Mouse (Mus musculus): ENCODE measurements around the gene Cacna1a. TPM values are rescaled to one million over a fixed set of nuclear protein-coding genes. Genes with fewer than 3 reads are reported as not detected.
"Not testable (repeated sequence)": the region's sequence is repeated elsewhere in the genome, so short reads cannot be mapped to it uniquely, and the experiment has no call there.

Gene Cacna1a
- polyA plus RNA-seq, 1 experiment from 2014 or later: 20.3 TPM

DNA sequence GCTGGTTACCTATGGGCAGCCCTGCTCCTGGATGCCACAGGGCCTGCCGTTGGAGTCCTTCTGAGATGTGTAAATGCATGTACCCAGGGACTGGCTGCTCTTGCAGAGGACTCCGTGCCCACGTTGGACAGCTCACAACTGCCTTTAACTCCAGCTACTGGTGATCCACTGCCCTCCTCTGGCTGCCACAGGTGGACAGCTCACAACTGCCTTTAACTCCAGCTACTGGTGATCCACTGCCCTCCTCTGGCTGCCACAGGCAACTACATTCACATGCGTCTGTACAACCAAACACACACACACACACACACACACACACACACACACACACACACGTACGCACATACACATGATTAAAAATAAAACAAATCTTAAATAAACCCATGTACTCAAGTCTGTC, 121.5 kb downstream of the Cacna1a start:
- H3K4me1 ChIP-seq (replicated peaks; ENCODE audit: control insufficient read depth, insufficient read depth, low read length); H3K36me3 ChIP-seq (ENCODE audit: control insufficient read depth, insufficient read depth); H3K9ac ChIP-seq (replicated peaks; ENCODE audit: low read depth, low read length); ATAC-seq; H3K27me3 ChIP-seq (replicated peaks; ENCODE audit: control insufficient read depth, insufficient read depth, low read length); H3K27ac ChIP-seq (ENCODE audit: low read length); H3K9me3 ChIP-seq (ENCODE audit: control insufficient read depth, low read length); H3K4me2 ChIP-seq (ENCODE audit: low read length); H3K4me3 ChIP-seq (replicated peaks; ENCODE audit: low read length): not testable (repeated sequence)
- WGBS: 82% methylated on average over 6 of the region's 6 CpGs

DNA sequence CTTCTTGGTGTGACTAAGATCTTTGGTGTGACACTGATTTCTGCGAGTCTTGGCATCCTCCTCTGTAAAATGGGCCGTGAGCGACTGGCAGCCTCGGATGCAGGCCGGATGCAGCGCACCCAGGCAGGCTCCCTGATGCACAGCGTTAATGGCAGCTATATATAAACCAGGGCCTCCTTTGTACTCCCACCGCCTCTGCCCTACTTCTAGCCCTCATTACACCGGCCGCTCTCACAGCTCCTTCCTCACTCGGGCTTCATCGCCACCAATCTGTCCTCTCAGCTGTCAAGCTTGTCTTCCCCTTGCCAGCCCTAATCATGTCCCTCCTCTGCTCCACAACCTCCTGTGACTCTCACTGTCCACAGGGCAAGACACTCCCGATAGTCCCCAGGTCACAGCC, 123.4 kb downstream of the Cacna1a start:
- Histone ChIP-seq H3K4me3 (replicated peaks; ENCODE audit: low read length) (no peak overlapping the region), H3K4me2 (ENCODE audit: low read length) (no peak overlapping the region), H3K9ac (replicated peaks; ENCODE audit: low read depth, low read length) (no peak overlapping the region), H3K36me3 (ENCODE audit: control insufficient read depth, insufficient read depth) (no peaks in the 10 kb centered on the region), H3K27ac (ENCODE audit: low read length) (no peak overlapping the region), H3K9me3 (ENCODE audit: control insufficient read depth, low read length) (no peaks in the 10 kb centered on the region), H3K27me3 (replicated peaks; ENCODE audit: control insufficient read depth, insufficient read depth, low read length) (no peaks in the 10 kb centered on the region), H3K4me1 (replicated peaks; ENCODE audit: control insufficient read depth, insufficient read depth, low read length) (no peaks in the 10 kb centered on the region)
- ATAC-seq: no peak
- 82% methylated on average over 13 of the region's 13 CpGs for WGBS

DNA sequence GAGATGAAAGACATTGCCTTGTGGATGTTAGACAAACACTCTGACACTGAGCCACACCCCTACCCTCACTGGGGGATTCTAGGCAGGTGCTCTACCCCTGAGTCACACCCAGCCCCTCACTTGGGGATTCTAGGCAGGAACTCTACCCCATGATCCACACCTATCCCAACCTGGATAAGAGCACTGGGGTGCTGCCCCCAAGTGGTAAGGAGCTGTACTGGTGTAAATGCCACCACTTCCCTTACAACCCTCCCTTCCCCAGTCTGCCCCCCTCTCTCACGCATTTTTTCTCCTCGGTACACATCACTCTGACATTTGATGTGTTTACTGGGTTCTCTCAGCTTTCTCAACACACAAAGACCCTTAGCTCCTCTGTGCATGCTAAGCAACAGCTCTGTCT, 125.5 kb downstream of the Cacna1a start:
- WGBS: 12% methylated on average over 2 of the region's 2 CpGs
- no peak overlapping the region for H3K4me2 ChIP-seq (ENCODE audit: low read length)
- no peaks in the 10 kb centered on the region for H3K27me3 ChIP-seq (replicated peaks; ENCODE audit: control insufficient read depth, insufficient read depth, low read length)
- H3K27ac ChIP-seq (ENCODE audit: low read length): no peak overlapping the region
- H3K9me3 ChIP-seq (ENCODE audit: control insufficient read depth, low read length): no peaks in the 10 kb centered on the region
- H3K4me3 ChIP-seq (replicated peaks; ENCODE audit: low read length): no peak overlapping the region
- ATAC-seq: peak; percentile 12; the same call in 1 of the 2 replicates
- H3K9ac ChIP-seq (replicated peaks; ENCODE audit: low read depth, low read length): no peak overlapping the region
- no peaks in the 10 kb centered on the region for H3K4me1 ChIP-seq (replicated peaks; ENCODE audit: control insufficient read depth, insufficient read depth, low read length)
- H3K36me3 ChIP-seq (ENCODE audit: control insufficient read depth, insufficient read depth): no peaks in the 10 kb centered on the region

DNA sequence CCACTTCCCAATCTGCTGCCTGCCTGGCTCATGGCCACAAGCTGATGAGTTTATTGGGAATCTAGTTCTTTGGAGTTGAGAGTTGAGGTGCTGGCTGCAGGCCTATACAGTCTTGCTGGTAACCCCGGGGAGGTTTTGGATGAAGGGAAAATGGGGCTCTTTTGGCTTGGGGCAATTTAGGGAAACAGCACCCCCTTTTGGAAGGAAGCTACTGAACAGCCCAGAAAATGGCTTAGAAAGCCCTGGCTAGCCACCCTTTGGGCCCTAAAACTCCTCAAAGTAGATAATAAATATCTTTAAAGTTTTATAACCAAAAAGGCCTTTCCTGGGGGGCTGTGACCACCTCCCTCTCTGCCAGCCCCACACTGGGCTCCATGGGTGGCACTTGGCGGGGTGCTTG, 129.9 kb downstream of the Cacna1a start:
- Histone ChIP-seq H3K9me3 (ENCODE audit: control insufficient read depth, low read length) (no peaks in the 10 kb centered on the region), H3K9ac (replicated peaks; ENCODE audit: low read depth, low read length) (no peak overlapping the region), H3K36me3 (ENCODE audit: control insufficient read depth, insufficient read depth) (no peaks in the 10 kb centered on the region), H3K4me3 (replicated peaks; ENCODE audit: low read length) (no peak overlapping the region), H3K4me1 (replicated peaks; ENCODE audit: control insufficient read depth, insufficient read depth, low read length) (peaks cover 16% of the 10 kb centered on the region), H3K4me2 (ENCODE audit: low read length) (no peak overlapping the region), H3K27me3 (replicated peaks; ENCODE audit: control insufficient read depth, insufficient read depth, low read length) (no peaks in the 10 kb centered on the region), H3K27ac (ENCODE audit: low read length) (no peak overlapping the region)
- no peak for ATAC-seq
- WGBS: 81% methylated on average over 2 of the region's 2 CpGs

DNA sequence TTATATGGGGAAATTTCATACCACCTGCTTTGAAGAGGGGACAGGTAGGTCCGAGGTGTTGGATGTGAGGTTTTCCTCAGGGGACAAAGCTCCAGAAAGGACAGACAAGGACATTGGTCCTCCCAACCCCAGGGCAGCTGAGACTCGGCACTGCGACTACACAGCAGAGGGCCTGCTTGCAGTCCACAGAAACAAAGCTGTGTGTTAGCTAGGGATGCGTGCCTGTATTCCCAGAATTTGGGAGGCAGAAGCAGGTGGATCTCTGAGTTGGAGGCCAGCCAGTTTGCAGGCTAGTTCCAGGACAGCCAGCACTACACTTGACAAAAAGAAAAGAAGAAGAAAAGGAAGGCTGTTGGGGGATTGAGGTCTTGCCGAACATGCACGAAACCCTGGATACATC, 130.5 kb downstream of the Cacna1a start:
- no peak overlapping the region for H3K4me2 ChIP-seq (ENCODE audit: low read length)
- H3K36me3 ChIP-seq (ENCODE audit: control insufficient read depth, insufficient read depth): no peaks in the 10 kb centered on the region
- 86% methylated on average over 6 of the region's 6 CpGs for WGBS
- no peaks in the 10 kb centered on the region for H3K9me3 ChIP-seq (ENCODE audit: control insufficient read depth, low read length)
- H3K4me1 ChIP-seq (replicated peaks; ENCODE audit: control insufficient read depth, insufficient read depth, low read length): peaks cover 16% of the 10 kb centered on the region
- no peaks in the 10 kb centered on the region for H3K27me3 ChIP-seq (replicated peaks; ENCODE audit: control insufficient read depth, insufficient read depth, low read length)
- no peak for ATAC-seq
- H3K4me3 ChIP-seq (replicated peaks; ENCODE audit: low read length): no peak overlapping the region
- no peak overlapping the region for H3K27ac ChIP-seq (ENCODE audit: low read length)
- H3K9ac ChIP-seq (replicated peaks; ENCODE audit: low read depth, low read length): no peak overlapping the region

DNA sequence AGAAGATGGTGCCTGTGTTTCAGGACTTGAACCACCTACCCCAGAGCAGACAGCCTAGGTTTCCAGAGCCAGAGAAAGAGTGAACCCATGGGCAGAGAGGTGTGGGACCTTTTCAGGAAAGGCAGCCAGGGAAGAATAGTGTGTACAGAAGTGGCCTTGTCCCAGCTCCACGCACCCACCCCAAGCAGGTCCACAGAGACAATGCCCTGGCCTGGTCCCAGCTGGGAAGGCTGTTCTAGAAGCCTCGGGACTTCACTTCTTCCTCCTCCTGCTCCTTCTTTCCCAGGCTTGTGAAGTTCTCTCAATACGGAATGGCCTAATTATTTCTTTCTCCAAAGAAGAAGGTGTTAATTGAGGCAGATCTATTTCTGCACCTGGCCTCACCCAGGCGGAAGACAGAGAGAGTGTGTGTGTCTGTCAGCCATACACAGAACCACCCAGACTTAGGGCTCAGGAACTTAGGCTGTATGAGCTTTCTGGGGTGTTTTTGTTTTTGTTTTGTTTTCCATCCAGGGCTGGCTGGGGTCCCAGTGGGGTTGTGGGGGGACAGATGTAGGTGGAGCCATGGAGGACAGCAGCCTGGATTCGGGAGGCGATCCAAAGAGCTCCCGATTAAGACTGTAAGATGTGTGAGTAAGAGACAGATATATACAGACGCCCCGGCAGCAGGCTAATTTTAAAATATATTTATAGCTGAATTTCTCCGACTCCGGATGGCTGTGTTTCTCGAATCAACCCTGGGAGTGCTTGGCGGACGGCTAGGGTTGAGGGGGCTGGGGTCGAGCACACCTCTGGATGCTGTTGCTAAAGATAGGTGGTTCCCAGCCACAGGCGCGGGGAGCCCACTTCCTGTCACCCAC, 131.8 kb downstream of the Cacna1a start:
- 64% methylated on average over 17 of the region's 17 CpGs for WGBS
- no peak overlapping the region for H3K9ac ChIP-seq (replicated peaks; ENCODE audit: low read depth, low read length)
- 0 out of 2 replicates have a peak, but pooled peaks have one; percentile 23 for ATAC-seq
- no peaks in the 10 kb centered on the region for H3K36me3 ChIP-seq (ENCODE audit: control insufficient read depth, insufficient read depth)
- no peak overlapping the region for H3K4me2 ChIP-seq (ENCODE audit: low read length)
- H3K27ac ChIP-seq (ENCODE audit: low read length): peak overlapping the region; percentile 39; the same call in 1 of the 2 replicates
- H3K4me3 ChIP-seq (replicated peaks; ENCODE audit: low read length): no peak overlapping the region
- H3K4me1 ChIP-seq (replicated peaks; ENCODE audit: control insufficient read depth, insufficient read depth, low read length): peaks cover 16% of the 10 kb centered on the region
- H3K27me3 ChIP-seq (replicated peaks; ENCODE audit: control insufficient read depth, insufficient read depth, low read length): no peaks in the 10 kb centered on the region
- H3K9me3 ChIP-seq (ENCODE audit: control insufficient read depth, low read length): no peaks in the 10 kb centered on the region

DNA sequence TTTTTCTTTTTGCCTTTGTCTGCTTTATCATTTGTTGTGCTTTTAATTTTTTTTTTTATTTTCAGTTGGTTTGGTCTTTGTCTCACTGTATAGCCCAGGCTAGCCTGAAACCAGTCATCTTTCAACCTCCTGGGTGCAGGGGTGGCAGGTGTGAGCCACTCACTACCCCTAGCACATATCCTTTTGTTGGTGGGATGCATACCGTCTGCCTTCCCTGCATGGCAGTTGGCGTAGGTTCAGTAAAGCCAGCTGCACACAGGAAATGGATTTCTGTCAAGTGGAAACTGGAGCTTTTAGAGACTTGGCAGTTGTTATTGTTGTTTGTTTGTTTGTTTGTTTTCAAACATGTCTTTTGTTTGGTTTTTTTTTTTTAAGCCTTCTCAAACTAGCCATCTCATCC, 132.8 kb downstream of the Cacna1a start:
- Histone ChIP-seq H3K9ac (replicated peaks; ENCODE audit: low read depth, low read length) (no peak overlapping the region), H3K4me2 (ENCODE audit: low read length) (no peak overlapping the region), H3K4me1 (replicated peaks; ENCODE audit: control insufficient read depth, insufficient read depth, low read length) (peaks cover 16% of the 10 kb centered on the region), H3K36me3 (ENCODE audit: control insufficient read depth, insufficient read depth) (no peaks in the 10 kb centered on the region; the same call in 1 of the 2 replicates), H3K27me3 (replicated peaks; ENCODE audit: control insufficient read depth, insufficient read depth, low read length) (no peaks in the 10 kb centered on the region), H3K4me3 (replicated peaks; ENCODE audit: low read length) (no peak overlapping the region), H3K27ac (ENCODE audit: low read length) (no peak overlapping the region), H3K9me3 (ENCODE audit: control insufficient read depth, low read length) (0 out of 2 replicates have a peak, but pooled peaks cover 3% of the 10 kb centered on the region)
- no peak for ATAC-seq
- WGBS: 23% methylated on average over 2 of the region's 2 CpGs

DNA sequence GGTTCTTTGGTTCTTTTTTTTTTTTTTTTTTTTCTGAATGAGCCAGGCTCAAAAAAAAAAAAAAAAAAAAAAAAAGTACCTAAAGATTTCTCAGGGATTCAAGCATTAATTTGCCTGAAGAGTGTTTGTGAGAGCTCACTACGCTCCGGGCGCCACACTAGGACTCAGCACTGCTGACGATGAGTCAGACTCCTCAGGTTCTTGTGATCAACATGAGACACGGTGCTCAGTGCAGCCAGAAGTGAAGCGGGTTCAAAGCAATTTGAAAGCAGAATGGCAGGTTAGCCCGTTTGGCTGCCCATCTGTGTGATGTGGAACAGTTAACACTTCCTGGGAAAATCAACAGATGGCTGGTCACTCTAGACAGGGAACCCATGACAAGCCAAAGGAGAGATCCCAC, 139.8 kb downstream of the Cacna1a start:
- WGBS: 88% methylated on average over 7 of the region's 7 CpGs
- H3K4me2 ChIP-seq (ENCODE audit: low read length): no peak overlapping the region
- no peaks in the 10 kb centered on the region for H3K4me1 ChIP-seq (replicated peaks; ENCODE audit: control insufficient read depth, insufficient read depth, low read length)
- H3K27me3 ChIP-seq (replicated peaks; ENCODE audit: control insufficient read depth, insufficient read depth, low read length): no peaks in the 10 kb centered on the region
- ATAC-seq: no peak
- H3K9me3 ChIP-seq (ENCODE audit: control insufficient read depth, low read length): 0 out of 2 replicates have a peak, but pooled peaks cover 3% of the 10 kb centered on the region
- no peaks in the 10 kb centered on the region; the same call in 1 of the 2 replicates for H3K36me3 ChIP-seq (ENCODE audit: control insufficient read depth, insufficient read depth)
- no peak overlapping the region for H3K27ac ChIP-seq (ENCODE audit: low read length)
- no peak overlapping the region for H3K4me3 ChIP-seq (replicated peaks; ENCODE audit: low read length)
- no peak overlapping the region for H3K9ac ChIP-seq (replicated peaks; ENCODE audit: low read depth, low read length)

DNA sequence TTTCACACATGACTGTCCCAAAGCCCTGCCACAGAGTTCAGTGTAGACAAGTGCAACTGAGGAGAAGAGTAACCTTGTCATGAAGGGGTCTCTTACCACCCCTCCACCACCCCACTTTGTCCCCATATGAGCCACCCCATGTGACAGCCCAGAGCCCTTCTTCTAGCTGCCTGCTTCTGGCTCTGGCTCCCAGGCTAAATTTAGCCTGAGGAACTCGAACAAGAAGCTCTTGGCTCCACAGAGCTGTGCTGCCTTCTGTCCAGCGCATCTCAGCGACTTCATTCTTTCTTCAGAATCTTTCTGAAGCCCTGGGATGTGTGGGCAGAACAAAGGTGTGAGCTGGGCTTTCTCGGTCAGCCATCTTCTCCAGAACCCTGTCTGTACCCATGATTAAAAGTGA, 141.3 kb downstream of the Cacna1a start:
- Histone ChIP-seq H3K9me3 (ENCODE audit: control insufficient read depth, low read length) (0 out of 2 replicates have a peak, but pooled peaks cover 3% of the 10 kb centered on the region), H3K27ac (ENCODE audit: low read length) (no peak overlapping the region), H3K4me3 (replicated peaks; ENCODE audit: low read length) (no peak overlapping the region), H3K27me3 (replicated peaks; ENCODE audit: control insufficient read depth, insufficient read depth, low read length) (no peaks in the 10 kb centered on the region), H3K36me3 (ENCODE audit: control insufficient read depth, insufficient read depth) (peaks cover 2% of the 10 kb centered on the region; the same call in 1 of the 2 replicates), H3K9ac (replicated peaks; ENCODE audit: low read depth, low read length) (no peak overlapping the region), H3K4me2 (ENCODE audit: low read length) (no peak overlapping the region), H3K4me1 (replicated peaks; ENCODE audit: control insufficient read depth, insufficient read depth, low read length) (no peaks in the 10 kb centered on the region)
- ATAC-seq: no peak
- 75% methylated on average over 4 of the region's 4 CpGs for WGBS
